Mouse (Mus musculus) MEL (cell line): ENCODE data around the gene Tmbim1.

Experiments
- BHLHE40 ChIP-seq: IDR thresholded peaks from 2 replicates; pipeline ENCODE4 v1.6.1; 2012; ENCODE audit warnings: low read depth, mild to moderate bottlenecking, inconsistent platforms, low read length, improper control_type of control experiment, borderline replicate concordance
- CTCF ChIP-seq, 3 experiments: IDR thresholded peaks in 2 of 3; conservative IDR thresholded peaks in 1 of 3; 2 replicates each; pipeline ENCODE4 v1.5.1; 2011 to 2012; ENCODE audit warnings: low read length in 3 of 3, low read depth in 2 of 3, mild to moderate bottlenecking in 2 of 3, improper control_type of control experiment in 1 of 3, inconsistent platforms in 1 of 3, mixed read lengths in 1 of 3, moderate library complexity in 1 of 3; ENCODE audit not compliant: control insufficient read depth in 1 of 3, insufficient read depth in 1 of 3, poor library complexity in 1 of 3, severe bottlenecking in 1 of 3
- EP300 ChIP-seq, 2 experiments: IDR thresholded peaks; 2 replicates each; pipeline ENCODE4 v1.6.1; 2011; ENCODE audit warnings: improper control_type of control experiment in 2 of 2, low read length in 2 of 2, low read depth in 1 of 2, mild to moderate bottlenecking in 1 of 2
- GATA1 ChIP-seq: IDR thresholded peaks from 2 replicates; pipeline ENCODE4 v1.6.1; 2011; ENCODE audit warnings: low read depth, low read length, improper control_type of control experiment
- HCFC1 ChIP-seq: IDR thresholded peaks from 2 replicates; pipeline ENCODE4 v1.6.1; 2012; ENCODE audit warnings: low read depth, mild to moderate bottlenecking, inconsistent platforms, low read length, improper control_type of control experiment, moderate library complexity
- KAT2A ChIP-seq: conservative IDR thresholded peaks from 2 replicates; pipeline ENCODE4 v1.6.1; 2012; ENCODE audit warnings: low read depth, low read length, improper control_type of control experiment, inconsistent platforms
- MAZ ChIP-seq: IDR thresholded peaks from 2 replicates; pipeline ENCODE4 v1.6.1; 2012; ENCODE audit warnings: low read depth, mild to moderate bottlenecking, inconsistent platforms, low read length, improper control_type of control experiment
- POLR2A ChIP-seq, 2 experiments: IDR thresholded peaks; 2 replicates each; pipeline ENCODE4 v1.6.1; 2011 to 2012; ENCODE audit warnings: low read length in 2 of 2, mild to moderate bottlenecking in 2 of 2, control low read depth in 1 of 2, improper control_type of control experiment in 1 of 2, low read depth in 1 of 2, moderate library complexity in 1 of 2; ENCODE audit not compliant: control insufficient read depth in 1 of 2, insufficient read depth in 1 of 2, poor library complexity in 1 of 2
- SIN3A ChIP-seq: IDR thresholded peaks from 2 replicates; pipeline ENCODE4 v1.6.1; 2012; ENCODE audit warnings: low read length, improper control_type of control experiment, inconsistent platforms
- SMC3 ChIP-seq: IDR thresholded peaks from 2 replicates; pipeline ENCODE4 v1.6.1; 2011; ENCODE audit warnings: low read depth, low read length, improper control_type of control experiment
- TCF12 ChIP-seq: IDR thresholded peaks from 2 replicates; pipeline ENCODE4 v1.6.1; 2014; ENCODE audit warnings: low read depth, mild to moderate bottlenecking, inconsistent platforms, low read length, improper control_type of control experiment, moderate library complexity
- USF1 ChIP-seq: IDR thresholded peaks from 2 replicates; pipeline ENCODE4 v1.6.1; 2014; ENCODE audit warnings: low read depth, mild to moderate bottlenecking, inconsistent platforms, low read length, improper control_type of control experiment, moderate library complexity

- TF ChIP-seq MAZ (no peak), CTCF (IDR thresholded peaks at IDR 0.05 in 2 of 3, conservative IDR thresholded peaks at IDR 0.05 in 1 of 3; ENCODE audit: control insufficient read depth in 1 of 3, insufficient read depth in 1 of 3, low read depth in 2 of 3, low read length in 3 of 3, poor library complexity in 1 of 3, severe bottlenecking in 1 of 3) (no peak), USF1 (no peak), GATA1 (no peak), TCF12 (no peak), SMC3 (no peak), EP300 (IDR thresholded peaks at IDR 0.05; ENCODE audit: low read depth in 1 of 2, low read length in 2 of 2) (no peak), SIN3A (no peak), POLR2A (IDR thresholded peaks at IDR 0.05; ENCODE audit: control insufficient read depth in 1 of 2, insufficient read depth in 1 of 2, low read depth in 1 of 2, low read length in 2 of 2, poor library complexity in 1 of 2) (no peak), HCFC1 (no peak), KAT2A (no peak), BHLHE40 (no peak)
Measured at GRCm38 (mm10) chr1:74262510-74262909, 42.9 kb downstream of the Tmbim1 start.
